ENCODE assay signal across 8 mouse cellular contexts in the genomic region with DNA sequence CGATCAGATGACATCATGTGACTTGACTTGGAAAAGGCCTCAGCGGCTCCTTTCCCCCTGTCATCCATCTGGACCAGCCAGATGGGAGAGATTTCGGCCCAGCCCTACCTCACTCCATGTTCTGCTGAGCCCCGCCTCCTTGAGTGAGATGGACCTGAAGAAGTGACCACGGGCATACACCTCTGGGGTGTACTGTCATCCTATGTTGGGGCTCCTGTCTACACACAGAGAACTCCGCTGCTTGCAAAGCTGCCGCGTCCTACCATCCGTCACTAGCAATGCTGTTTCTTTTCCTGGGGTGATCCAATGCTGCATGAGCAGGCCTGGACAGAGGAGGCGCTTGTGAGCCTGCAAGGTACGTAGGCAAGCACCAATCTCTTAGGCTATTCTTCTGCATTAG. TPM values are rescaled to one million over a fixed set of nuclear protein-coding genes. Genes with fewer than 3 reads are reported as not detected.
DNase-seq lines count a peak whose midpoint lies in the region; ATAC-seq and TF ChIP-seq lines count a peak whose summit lies in the region.

No protein-coding gene starts in this region.

- intact Hi-C loops in heart, adult 2 months (cut with DNase I): loop anchor here (10.0 kb wide), 2 partner anchors 114 to 204 kb away; no protein-coding TSS in a partner anchor

- no peaks in the 10 kb centered on the region for H3K9me3 ChIP-seq in heart, embryonic 10.5 days
- H3K9me3 ChIP-seq in E14TG2a.4 (ENCODE audit: low read length): no peaks in the 10 kb centered on the region
- H3K9me3 ChIP-seq in midbrain, embryonic 14.5 days (ENCODE audit: control insufficient read depth, low read length): no peaks in the 10 kb centered on the region

- H3K79me2 ChIP-seq in heart, adult 2 months (replicated peaks; ENCODE audit: control insufficient read depth, insufficient read depth, low read length): no peaks in the 10 kb centered on the region

- no peaks in the 10 kb centered on the region for H3K27me3 ChIP-seq in heart, adult 2 months (ENCODE audit: control insufficient read depth, insufficient read depth, low read length)
- no peaks in the 10 kb centered on the region for H3K27me3 ChIP-seq in heart, embryonic 10.5 days (ENCODE audit: insufficient read depth, poor library complexity, severe bottlenecking)
- no peaks in the 10 kb centered on the region for H3K27me3 ChIP-seq in E14TG2a.4 (ENCODE audit: insufficient read depth, low read length)
- no peaks in the 10 kb centered on the region for H3K27me3 ChIP-seq in midbrain, embryonic 14.5 days (ENCODE audit: control insufficient read depth, insufficient read depth, low read length)

- ATAC-seq in midbrain, embryonic 14.5 days (ENCODE audit: low FRiP score, low TSS enrichment): peak; percentile 55; the same call in 1 of the 2 replicates

- no peak for TF ChIP-seq EP300 in heart, adult 2 months (IDR thresholded peaks at IDR 0.05; ENCODE audit: insufficient read depth, low read depth, low read length)

- H3K4me3 ChIP-seq in heart, adult 2 months: no peak overlapping the region
- H3K4me3 ChIP-seq in heart, embryonic 10.5 days: no peak overlapping the region
- H3K4me3 ChIP-seq in E14TG2a.4 (replicated peaks; ENCODE audit: low read length): 0 out of 2 replicates have a peak overlapping the region, but pooled peaks have one; percentile 13
- no peak overlapping the region for H3K4me3 ChIP-seq in midbrain, embryonic 14.5 days (replicated peaks; ENCODE audit: low read depth, low read length)

- no peak overlapping the region for H3K4me2 ChIP-seq in midbrain, embryonic 14.5 days (ENCODE audit: low read length)

- no peak overlapping the region for H3K27ac ChIP-seq in heart, adult 2 months
- no peak overlapping the region for H3K27ac ChIP-seq in heart, embryonic 10.5 days
- no peak overlapping the region for H3K27ac ChIP-seq in midbrain, embryonic 14.5 days (replicated peaks; ENCODE audit: low read depth, low read length)

- H3K9ac ChIP-seq in heart, adult 2 months (ENCODE audit: low read depth, low read length): no peak overlapping the region
- no peak overlapping the region for H3K9ac ChIP-seq in midbrain, embryonic 14.5 days (replicated peaks; ENCODE audit: low read length)

- no peak for DNase-seq in heart, adult 2 months
- no peak for DNase-seq in heart, embryonic 10.5 days (ENCODE audit: low spot score)
- DNase-seq in embryo, embryonic 10.5 days (ENCODE audit: low spot score): peak; percentile 55
- peak; percentile 44 for DNase-seq in kidney, postnatal 10 days
- DNase-seq in midbrain, embryonic 14.5 days: peak; percentile 61
- no peak for DNase-seq in B cell, adult 2 months
- no peak for DNase-seq in yolk sac, embryonic 10.5 days (ENCODE audit: low spot score)

- TF ChIP-seq POLR2A in heart, adult 2 months (IDR thresholded peaks at IDR 0.05; ENCODE audit: insufficient read depth, low read depth, low read length): no peak

- H3K4me1 ChIP-seq in heart, adult 2 months (ENCODE audit: control insufficient read depth, insufficient read depth, low read length): peaks cover 2% of the 10 kb centered on the region; the same call in 1 of the 2 replicates
- H3K4me1 ChIP-seq in heart, embryonic 10.5 days: peaks cover 31% of the 10 kb centered on the region
- H3K4me1 ChIP-seq in E14TG2a.4 (replicated peaks; ENCODE audit: low read depth, low read length): peaks cover 86% of the 10 kb centered on the region
- 0 out of 2 replicates have a peak, but pooled peaks cover 6% of the 10 kb centered on the region for H3K4me1 ChIP-seq in midbrain, embryonic 14.5 days (ENCODE audit: control insufficient read depth, insufficient read depth, low read length)

- TF ChIP-seq CTCF in heart, adult 2 months (IDR thresholded peaks at IDR 0.05): peak; percentile 50
- peak; percentile 46 for TF ChIP-seq CTCF in E14TG2a.4 (conservative IDR thresholded peaks at IDR 0.05; ENCODE audit: low read length)

- no peaks in the 10 kb centered on the region for H3K36me3 ChIP-seq in heart, adult 2 months (ENCODE audit: control insufficient read depth, insufficient read depth, low read length)
- H3K36me3 ChIP-seq in heart, embryonic 10.5 days: no peaks in the 10 kb centered on the region
- H3K36me3 ChIP-seq in E14TG2a.4 (ENCODE audit: insufficient read depth, low read length): peaks cover 36% of the 10 kb centered on the region
- no peaks in the 10 kb centered on the region for H3K36me3 ChIP-seq in midbrain, embryonic 14.5 days (ENCODE audit: control insufficient read depth, insufficient read depth, low read length)

- 67% methylated on average over 11 of the region's 11 CpGs for WGBS in heart, adult 2 months
- 52% methylated on average over 11 of the region's 11 CpGs for WGBS in heart, embryonic 10.5 days
- WGBS in midbrain, embryonic 14.5 days: 53% methylated on average over 11 of the region's 11 CpGs

RNA-seq across cellular contexts. Expression of a gene that starts 3.5 kb away (rescaled TPM):
- not detected for total RNA-seq in heart, adult 2 months (2021)
- polyA plus RNA-seq in heart, adult 2 months (2012; rRNA removed): not detected in 2 replicates
- polyA plus RNA-seq in heart, embryonic 10.5 days (2016; fragmentation: Nextera tagmentation; extraction: Ambion mirVana): 0.20 and 0.59 TPM in 2 replicates
- polyA plus RNA-seq in midbrain, embryonic 14.5 days (2014; fragmentation: Nextera tagmentation; extraction: Ambion mirVana): not detected in 2 replicates

RNA-seq across cellular contexts. Expression of a gene that starts 33.8 kb away (rescaled TPM):
- under 1 TPM in 1 of 2 experiments, not detected in 1; 0.07 TPM for total RNA-seq in heart, adult 2 months (2021)
- polyA plus RNA-seq in heart, adult 2 months (2012; rRNA removed): 0.12 and 0.57 TPM in 2 replicates
- not detected in 2 replicates for polyA plus RNA-seq in heart, embryonic 10.5 days (2016; fragmentation: Nextera tagmentation; extraction: Ambion mirVana)
- 0.09 TPM in 1 of 2 replicates, not detected in the other for polyA plus RNA-seq in midbrain, embryonic 14.5 days (2014; fragmentation: Nextera tagmentation; extraction: Ambion mirVana)

RNA-seq across cellular contexts. Expression of a gene that starts 42.1 kb away (rescaled TPM):
- total RNA-seq in heart, adult 2 months (2021): 10 to 100 TPM in 1 of 2 experiments, 1 to 10 TPM in 1; 8.9 to 13.7 TPM
- polyA plus RNA-seq in heart, adult 2 months (2012; rRNA removed): 12.4 and 15.3 TPM in 2 replicates
- polyA plus RNA-seq in heart, embryonic 10.5 days (2016; fragmentation: Nextera tagmentation; extraction: Ambion mirVana): 9.2 and 16.0 TPM in 2 replicates
- 31.0 and 31.6 TPM in 2 replicates for polyA plus RNA-seq in midbrain, embryonic 14.5 days (2014; fragmentation: Nextera tagmentation; extraction: Ambion mirVana)

Comparison
In these comparisons a context has a peak if more than half of its experiments do, and no peak if none do; other contexts are left out.
1. DNase-seq: peak in embryo, embryonic 10.5 days (single experiment), kidney, postnatal 10 days (single experiment) and midbrain, embryonic 14.5 days (single experiment); none in heart, adult 2 months (0 of 2), heart, embryonic 10.5 days (single experiment), B cell, adult 2 months (0 of 2) and yolk sac, embryonic 10.5 days (single experiment).